ENCODE assay signal across 25 mouse cellular contexts in the genomic region with DNA sequence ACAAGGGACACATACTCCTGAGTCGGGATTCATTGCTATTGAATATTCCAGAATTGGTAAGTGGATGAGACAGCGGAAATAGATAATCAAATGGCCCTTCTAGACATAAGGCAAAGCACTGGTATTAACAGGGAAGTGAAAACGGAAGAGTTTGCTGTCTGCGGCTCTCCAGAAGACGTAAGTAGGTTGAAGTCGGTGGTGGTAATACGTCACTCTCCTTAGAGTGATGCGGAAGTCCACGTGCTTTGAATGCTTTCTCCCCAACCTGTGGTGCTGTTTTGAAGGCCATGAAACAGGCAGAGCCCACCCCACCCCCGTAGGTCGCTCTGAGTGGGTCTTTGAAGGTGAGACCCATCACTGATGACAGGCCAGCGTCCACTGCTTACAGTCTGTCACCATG.
A peak's percentile ranks its signal among the peaks of the same experiment; 100 is the strongest.
DNase-seq lines count a peak whose midpoint lies in the region; ATAC-seq lines count a peak whose summit lies in the region.
"Had no signal": no experiment of that assay in that cellular context is flagged by ENCODE, and none has a peak within 500 bp of the region (broad histone marks: within the 10 kb centered on the region; RNA-seq: fewer than 3 reads in every experiment).

No protein-coding gene starts in this region.

- ATAC-seq in megakaryocyte progenitor cell, adult 5-6 weeks (replicated peaks; ENCODE audit: poor library complexity): peak; percentile 60
- ATAC-seq: activated CD4-positive, CD25-positive, alpha-beta regulatory T cell, adult 4 months; forebrain, postnatal 0 days; midbrain, embryonic 13.5 days had no signal

- peak; percentile 92 for DNase-seq in heart, adult 11 months
- DNase-seq in heart, postnatal 4 days: no peak
- peak; percentile 38 for DNase-seq in T-cell, adult 2 months (ENCODE audit: low spot score)
- DNase-seq in splenic B cell, adult 2 months (ENCODE audit: low read depth, low spot score): peak; percentile 14
- DNase-seq in spleen, postnatal 10 days (ENCODE audit: low spot score in 2 of 2): no peak
- no peak for DNase-seq in kidney, postnatal 4 days
- DNase-seq: adrenal gland, adult 2 months; adrenal gland, postnatal 36 days; cerebellum, adult 18-20 months; cerebellum, postnatal 10 days; forebrain, postnatal 0 days; heart, postnatal 36 days; kidney, adult 9 months; kidney, postnatal 14 days; lung, postnatal 36 days had no signal

- no peaks in the 10 kb centered on the region for H3K27me3 ChIP-seq in splenic B cell, adult 2 months (ENCODE audit: control insufficient read depth, insufficient read depth, low read length, poor library complexity, severe bottlenecking)
- H3K27me3 ChIP-seq: embryonic facial prominence, embryonic 15.5 days; midbrain, embryonic 13.5 days; neural tube, embryonic 12.5 days; stomach, embryonic 15.5 days had no signal

- no peaks in the 10 kb centered on the region for H3K36me3 ChIP-seq in splenic B cell, adult 2 months (ENCODE audit: control insufficient read depth, insufficient read depth, low read length, poor library complexity, severe bottlenecking)
- H3K36me3 ChIP-seq: embryonic facial prominence, embryonic 10.5 days; embryonic facial prominence, embryonic 15.5 days; forebrain, embryonic 12.5 days; hindbrain, embryonic 13.5 days; limb, embryonic 13.5 days; midbrain, embryonic 13.5 days; neural tube, embryonic 12.5 days; stomach, embryonic 15.5 days had no signal

Comparison
In these comparisons a context has a peak if more than half of its experiments do, and no peak if none do; other contexts are left out.
1. DNase-seq: peak in heart, adult 11 months (single experiment), T-cell, adult 2 months (single experiment) and splenic B cell, adult 2 months (single experiment); none in heart, postnatal 4 days (single experiment), spleen, postnatal 10 days (0 of 2) and kidney, postnatal 4 days (0 of 2).